Mouse (Mus musculus) liver, embryonic 14.5 days (tissue): Measurements from ENCODE around the gene Mnd1. TPM values are rescaled to one million over a fixed set of nuclear protein-coding genes. Genes with fewer than 3 reads are reported as not detected.

Experiments used
- ATAC-seq: fragments of 200-750 bp; cut with Nextera tagmentation; 2 replicates; pipeline ENCODE4 v1.8.0; 2017; ENCODE audit warnings: moderate number of reproducible peaks, mild to moderate bottlenecking, moderate library complexity; ENCODE audit not compliant: insufficient read depth
- DNase-seq, 3 experiments: peaks; one replicate each; pipeline ENCODE4 v3.0.0-alpha.2; 2012 to 2013; ENCODE audit warnings: low read depth in 3 of 3, low spot score in 3 of 3
- H3K27ac ChIP-seq: fragments of 300-500 bp; sonication (generic); 2 replicates; pipeline ENCODE4 v1.5.1; 2014; ENCODE audit warnings: moderate library complexity, mild to moderate bottlenecking, control low read depth, inconsistent platforms
- H3K27me3 ChIP-seq: fragments of 300-500 bp; sonication (generic); 2 replicates; pipeline ENCODE4 v1.6.1; 2014; ENCODE audit warnings: mild to moderate bottlenecking, low read length, moderate library complexity; ENCODE audit not compliant: control insufficient read depth, insufficient read depth
- H3K36me3 ChIP-seq: fragments of 300-500 bp; sonication (generic); replicated peaks from 2 replicates; pipeline ENCODE4 v1.6.1; 2014; ENCODE audit warnings: low read depth; ENCODE audit not compliant: control insufficient read depth, insufficient read depth
- H3K4me1 ChIP-seq, 2 experiments: fragments of 200-500 bp in 1 of 2; fragments of 300-500 bp in 1 of 2; sonication (generic) in 1 of 2; replicated peaks; 2 replicates each; pipeline ENCODE4 v1.6.1; 2012 to 2014; ENCODE audit warnings: antibody characterized with exemption in 1 of 2, inconsistent platforms in 1 of 2, low read length in 1 of 2; ENCODE audit not compliant: control insufficient read depth in 2 of 2, insufficient read depth in 2 of 2
- H3K4me2 ChIP-seq: fragments of 300-500 bp; sonication (generic); 2 replicates; pipeline ENCODE4 v1.6.1; 2014; ENCODE audit warnings: low read depth, mild to moderate bottlenecking, control low read depth, moderate library complexity
- H3K4me3 ChIP-seq, 2 experiments: fragments of 200-500 bp in 1 of 2; fragments of 300-500 bp in 1 of 2; sonication (generic) in 1 of 2; 2 replicates each; pipeline ENCODE4 v1.5.1; 2012 to 2014; ENCODE audit warnings: low read depth in 2 of 2, low read length in 2 of 2, mild to moderate bottlenecking in 2 of 2, control low read depth in 1 of 2, inconsistent platforms in 1 of 2, moderate library complexity in 1 of 2; ENCODE audit not compliant: insufficient read depth in 1 of 2
- H3K9ac ChIP-seq: fragments of 300-500 bp; sonication (generic); replicated peaks from 2 replicates; pipeline ENCODE4 v1.6.1; 2014; ENCODE audit warnings: mild to moderate bottlenecking, control low read depth, moderate library complexity
- H3K9me3 ChIP-seq: fragments of 300-500 bp; sonication (generic); 2 replicates; pipeline ENCODE4 v1.6.1; 2016; ENCODE audit warnings: low read length, mixed read lengths; ENCODE audit not compliant: control insufficient read depth
- CTCF ChIP-seq: IDR thresholded peaks from 2 replicates; pipeline ENCODE4 v1.5.1; 2016; ENCODE audit warnings: antibody characterized with exemption, low read depth, control low read depth
- EP300 ChIP-seq: IDR thresholded peaks from 2 replicates; pipeline ENCODE4 v1.6.1; 2016; ENCODE audit warnings: antibody characterized with exemption, low read depth
- WGBS: fragments of 180-500 bp; shearing (Covaris S2); extraction: QIAGEN DNeasy Blood & Tissue Kit; methylation state at CpG from one replicate; pipeline ENCODE4 v1.1.7; 2014; ENCODE audit not compliant: insufficient replicate concordance; 5-methylcytosine and 5-hydroxymethylcytosine counted together
- polyA plus RNA-seq, 2 experiments: library from polyadenylated mRNA; depleted of rRNA in 1 of 2; stranded (reverse) in 1 of 2; unstranded in 1 of 2; fragments of >200 nt; fragmentation: Nextera tagmentation in 1 of 2; extraction: Ambion mirVana in 1 of 2; gene quantifications; 2 replicates each; pipeline versions ENCODE4 v1.2.1 to v1.2.3; 2012 to 2014

Mnd1 gene
- polyA plus RNA-seq, 2 experiments = 6.2 TPM

GRCm38 (mm10) chr3:84172406-84172805, 16.8 kb upstream of the Mnd1 start:
- ATAC-seq (no peak), DNase-seq (no peak)
- no peaks in the 10 kb centered on the region for H3K9me3 ChIP-seq
- TF ChIP-seq CTCF (no peak), EP300 (no peak)
- no peaks in the 10 kb centered on the region for H3K27me3 ChIP-seq
- H3K27ac ChIP-seq = no peak overlapping the region
- H3K4me2 ChIP-seq = no peak overlapping the region; the same call in 1 of the 2 replicates
- 26% methylated on average over 11 of the region's 11 CpGs for WGBS
- no peaks in the 10 kb centered on the region for H3K4me1 ChIP-seq
- H3K36me3 ChIP-seq = no peaks in the 10 kb centered on the region
- H3K9ac ChIP-seq = no peak overlapping the region
- H3K4me3 ChIP-seq = no peak overlapping the region

GRCm38 (mm10) chr3:84169393-84170005, 13.9 kb upstream of the Mnd1 start:
- no peak for DNase-seq
- WGBS = 56% methylated on average over 8 of the region's 8 CpGs

GRCm38 (mm10) chr3:84168943-84169342, 13.4 kb upstream of the Mnd1 start:
- Histone ChIP-seq H3K4me2 (no peak overlapping the region), H3K4me3 (no peak overlapping the region), H3K9ac (no peak overlapping the region), H3K9me3 (no peaks in the 10 kb centered on the region), H3K4me1 (no peaks in the 10 kb centered on the region), H3K27me3 (no peaks in the 10 kb centered on the region), H3K27ac (no peak overlapping the region), H3K36me3 (no peaks in the 10 kb centered on the region)
- 52% methylated on average over 6 of the region's 6 CpGs for WGBS
- no peak for TF ChIP-seq CTCF
- ATAC-seq (no peak), DNase-seq (no peak)

More at GRCm38 (mm10) chr3:84169393-84170005, 13.9 kb upstream of the Mnd1 start:
- no peak overlapping the region for H3K4me2 ChIP-seq
- H3K27me3 ChIP-seq = no peaks in the 10 kb centered on the region
- H3K4me3 ChIP-seq = no peak overlapping the region
- no peaks in the 10 kb centered on the region for H3K36me3 ChIP-seq
- TF ChIP-seq CTCF (peak; percentile 33; the same call in 1 of the 2 replicates), EP300 (no peak)
- H3K9me3 ChIP-seq = no peaks in the 10 kb centered on the region
- H3K4me1 ChIP-seq = no peaks in the 10 kb centered on the region
- H3K9ac ChIP-seq = no peak overlapping the region
- H3K27ac ChIP-seq = no peak overlapping the region
- no peak for ATAC-seq

- DNase-seq (no peak), ATAC-seq (no peak)
- Histone ChIP-seq H3K9ac (no peak overlapping the region), H3K27ac (no peak overlapping the region), H3K4me2 (no peak overlapping the region), H3K36me3 (no peaks in the 10 kb centered on the region), H3K27me3 (no peaks in the 10 kb centered on the region), H3K4me1 (no peaks in the 10 kb centered on the region), H3K4me3 (no peak overlapping the region), H3K9me3 (no peaks in the 10 kb centered on the region)
- TF ChIP-seq EP300 = no peak
- TF ChIP-seq CTCF = no peak
- WGBS = 67% methylated on average over 5 of the region's 5 CpGs
Observed at GRCm38 (mm10) chr3:84166073-84166472, 10.5 kb upstream of the Mnd1 start.

- H3K36me3 ChIP-seq = no peaks in the 10 kb centered on the region
- no peaks in the 10 kb centered on the region for H3K27me3 ChIP-seq
- H3K4me2 ChIP-seq = no peak overlapping the region
- H3K4me3 ChIP-seq = no peak overlapping the region
- DNase-seq (no peak), ATAC-seq (no peak)
- no peaks in the 10 kb centered on the region for H3K9me3 ChIP-seq
- 72% methylated on average over 3 of the region's 3 CpGs for WGBS
- no peaks in the 10 kb centered on the region for H3K4me1 ChIP-seq
- no peak overlapping the region for H3K27ac ChIP-seq
- H3K9ac ChIP-seq = no peak overlapping the region
- TF ChIP-seq EP300 (no peak), CTCF (no peak)
Observed at GRCm38 (mm10) chr3:84165391-84165790, 9.8 kb upstream of the Mnd1 start.
